ENCODE assay signal across 25 mouse cellular contexts in genomic region chr16:5853055-5853454, GRCm38 (mm10). TPM values are rescaled to one million over a fixed set of nuclear protein-coding genes. Genes with fewer than 3 reads are reported as not detected.
DNase-seq lines count a peak whose midpoint lies in the region; ATAC-seq and TF ChIP-seq lines count a peak whose summit lies in the region.
"Had no signal": no experiment of that assay in that cellular context is flagged by ENCODE, and none has a peak within 500 bp of the region (broad histone marks: within the 10 kb centered on the region; RNA-seq: fewer than 3 reads in every experiment).

No protein-coding gene starts in this region.

- no peaks in the 10 kb centered on the region for H3K79me2 ChIP-seq in heart, adult 2 months (replicated peaks; ENCODE audit: control insufficient read depth, insufficient read depth, low read length)

- intact Hi-C loops in heart, adult 2 months (cut with DNase I): no loop called here

- no peak overlapping the region for H3K4me2 ChIP-seq in hindbrain, embryonic 13.5 days
- H3K4me2 ChIP-seq in midbrain, embryonic 14.5 days (ENCODE audit: low read length): no peak overlapping the region
- no peak overlapping the region for H3K4me2 ChIP-seq in midbrain, embryonic 15.5 days
- no peak overlapping the region for H3K4me2 ChIP-seq in forebrain, postnatal 0 days (ENCODE audit: low read depth)

- no peaks in the 10 kb centered on the region for H3K9me3 ChIP-seq in hindbrain, embryonic 10.5 days
- no peaks in the 10 kb centered on the region for H3K9me3 ChIP-seq in hindbrain, embryonic 13.5 days
- H3K9me3 ChIP-seq in midbrain, embryonic 14.5 days (ENCODE audit: control insufficient read depth, low read length): no peaks in the 10 kb centered on the region
- H3K9me3 ChIP-seq in midbrain, embryonic 15.5 days: no peaks in the 10 kb centered on the region
- H3K9me3 ChIP-seq in forebrain, embryonic 10.5 days: peaks cover 6% of the 10 kb centered on the region; the same call in 1 of the 2 replicates
- no peaks in the 10 kb centered on the region for H3K9me3 ChIP-seq in forebrain, postnatal 0 days (ENCODE audit: low read length)

- TF ChIP-seq CTCF in forebrain, postnatal 0 days (IDR thresholded peaks at IDR 0.05; ENCODE audit: low read depth): no peak
- no peak for TF ChIP-seq CTCF in heart, adult 2 months (IDR thresholded peaks at IDR 0.05)

- H3K27me3 ChIP-seq in hindbrain, embryonic 10.5 days (ENCODE audit: insufficient read depth, poor library complexity, severe bottlenecking): no peaks in the 10 kb centered on the region
- H3K27me3 ChIP-seq in hindbrain, embryonic 13.5 days: no peaks in the 10 kb centered on the region
- H3K27me3 ChIP-seq in midbrain, embryonic 14.5 days (ENCODE audit: control insufficient read depth, insufficient read depth, low read length): no peaks in the 10 kb centered on the region
- no peaks in the 10 kb centered on the region for H3K27me3 ChIP-seq in midbrain, embryonic 15.5 days (replicated peaks)
- H3K27me3 ChIP-seq in forebrain, embryonic 10.5 days (ENCODE audit: poor library complexity, severe bottlenecking): no peaks in the 10 kb centered on the region
- H3K27me3 ChIP-seq in forebrain, postnatal 0 days (ENCODE audit: insufficient read depth, low read length): no peaks in the 10 kb centered on the region
- H3K27me3 ChIP-seq in heart, adult 2 months (ENCODE audit: control insufficient read depth, insufficient read depth, low read length): no peaks in the 10 kb centered on the region

- ATAC-seq in hindbrain, embryonic 13.5 days (ENCODE audit: low FRiP score): no peak
- no peak for ATAC-seq in midbrain, embryonic 14.5 days (ENCODE audit: low FRiP score, low TSS enrichment)
- ATAC-seq in midbrain, embryonic 15.5 days (replicated peaks): no peak
- ATAC-seq in forebrain, postnatal 0 days: peak; percentile 84; the same call in 1 of the 2 replicates
- ATAC-seq: inflammation-experienced regulatory T-cells, adult 6 months; lung, postnatal 0 days had no signal

- no peak overlapping the region for H3K27ac ChIP-seq in hindbrain, embryonic 10.5 days
- no peak overlapping the region for H3K27ac ChIP-seq in hindbrain, embryonic 13.5 days
- H3K27ac ChIP-seq in midbrain, embryonic 14.5 days (replicated peaks; ENCODE audit: low read depth, low read length): no peak overlapping the region
- no peak overlapping the region for H3K27ac ChIP-seq in midbrain, embryonic 15.5 days
- no peak overlapping the region for H3K27ac ChIP-seq in forebrain, embryonic 10.5 days
- no peak overlapping the region for H3K27ac ChIP-seq in forebrain, postnatal 0 days (ENCODE audit: low read depth, low read length)
- H3K27ac ChIP-seq in heart, adult 2 months: no peak overlapping the region
- H3K27ac ChIP-seq: gastrocnemius, adult 2 months; layer of hippocampus, adult 2 months had no signal

- no peak overlapping the region for H3K4me3 ChIP-seq in hindbrain, embryonic 10.5 days
- no peak overlapping the region for H3K4me3 ChIP-seq in hindbrain, embryonic 13.5 days
- H3K4me3 ChIP-seq in midbrain, embryonic 14.5 days (replicated peaks; ENCODE audit: low read depth, low read length): no peak overlapping the region
- H3K4me3 ChIP-seq in midbrain, embryonic 15.5 days: no peak overlapping the region
- no peak overlapping the region for H3K4me3 ChIP-seq in forebrain, embryonic 10.5 days
- H3K4me3 ChIP-seq in forebrain, postnatal 0 days (ENCODE audit: low read depth, low read length): no peak overlapping the region
- H3K4me3 ChIP-seq in heart, adult 2 months: no peak overlapping the region
- H3K4me3 ChIP-seq: gastrocnemius, adult 2 months; layer of hippocampus, adult 2 months had no signal

- TF ChIP-seq POLR2A in heart, adult 2 months (IDR thresholded peaks at IDR 0.05; ENCODE audit: insufficient read depth, low read depth, low read length): no peak

- H3K36me3 ChIP-seq in hindbrain, embryonic 10.5 days: no peaks in the 10 kb centered on the region
- no peaks in the 10 kb centered on the region for H3K36me3 ChIP-seq in hindbrain, embryonic 13.5 days
- H3K36me3 ChIP-seq in midbrain, embryonic 14.5 days (ENCODE audit: control insufficient read depth, insufficient read depth, low read length): no peaks in the 10 kb centered on the region
- H3K36me3 ChIP-seq in midbrain, embryonic 15.5 days (replicated peaks): no peaks in the 10 kb centered on the region
- H3K36me3 ChIP-seq in forebrain, embryonic 10.5 days (replicated peaks): no peaks in the 10 kb centered on the region
- no peaks in the 10 kb centered on the region for H3K36me3 ChIP-seq in forebrain, postnatal 0 days (ENCODE audit: insufficient read depth)
- H3K36me3 ChIP-seq in heart, adult 2 months (ENCODE audit: control insufficient read depth, insufficient read depth, low read length): no peaks in the 10 kb centered on the region

- H3K4me1 ChIP-seq in hindbrain, embryonic 10.5 days (replicated peaks): peaks cover 17% of the 10 kb centered on the region
- H3K4me1 ChIP-seq in hindbrain, embryonic 13.5 days (replicated peaks): peaks cover 10% of the 10 kb centered on the region; the same call in 1 of the 2 replicates
- 0 out of 2 replicates have a peak, but pooled peaks cover 3% of the 10 kb centered on the region for H3K4me1 ChIP-seq in midbrain, embryonic 14.5 days (ENCODE audit: control insufficient read depth, insufficient read depth, low read length)
- H3K4me1 ChIP-seq in midbrain, embryonic 15.5 days: peaks cover 6% of the 10 kb centered on the region
- H3K4me1 ChIP-seq in forebrain, embryonic 10.5 days: peaks cover 29% of the 10 kb centered on the region
- peaks cover 1% of the 10 kb centered on the region for H3K4me1 ChIP-seq in forebrain, postnatal 0 days (ENCODE audit: insufficient read depth)
- H3K4me1 ChIP-seq in heart, adult 2 months (ENCODE audit: control insufficient read depth, insufficient read depth, low read length): no peaks in the 10 kb centered on the region

- DNase-seq in hindbrain, embryonic 10.5 days (ENCODE audit: low spot score): peak; percentile 4
- DNase-seq in midbrain, embryonic 14.5 days: peak; percentile 11
- peak; percentile 23 for DNase-seq in forebrain, embryonic 10.5 days (ENCODE audit: extremely low spot score, low spot score)
- DNase-seq in forebrain, postnatal 0 days: no peak
- no peak for DNase-seq in heart, adult 2 months
- DNase-seq: adrenal gland, postnatal 25 days; cerebellum, adult 8-10 months; gastrocnemius, adult 2 months; heart, postnatal 36 days; kidney, adult 2 months; kidney, postnatal 10 days; liver; right cerebral cortex, postnatal 14 days; spleen, adult 18-20 months; thymus, postnatal 4 days had no signal

- 36% methylated on average over 2 of the region's 2 CpGs for WGBS in hindbrain, embryonic 10.5 days
- 36% methylated on average over 2 of the region's 2 CpGs for WGBS in hindbrain, embryonic 13.5 days
- 20% methylated on average over 2 of the region's 2 CpGs for WGBS in midbrain, embryonic 14.5 days
- 21% methylated on average over 2 of the region's 2 CpGs for WGBS in midbrain, embryonic 15.5 days
- 27% methylated on average over 2 of the region's 2 CpGs for WGBS in forebrain, embryonic 10.5 days
- WGBS in forebrain, postnatal 0 days: 17% methylated on average over 2 of the region's 2 CpGs
- WGBS in heart, adult 2 months: 89% methylated on average over 2 of the region's 2 CpGs

- no peak for TF ChIP-seq EP300 in heart, adult 2 months (IDR thresholded peaks at IDR 0.05; ENCODE audit: insufficient read depth, low read depth, low read length)

- no peak overlapping the region for H3K9ac ChIP-seq in hindbrain, embryonic 13.5 days
- no peak overlapping the region for H3K9ac ChIP-seq in midbrain, embryonic 14.5 days (replicated peaks; ENCODE audit: low read length)
- no peak overlapping the region for H3K9ac ChIP-seq in midbrain, embryonic 15.5 days
- H3K9ac ChIP-seq in forebrain, postnatal 0 days: no peak overlapping the region
- no peak overlapping the region for H3K9ac ChIP-seq in heart, adult 2 months (ENCODE audit: low read depth, low read length)

RNA-seq across cellular contexts. Expression of gene Rbfox1, which starts 32.1 kb away (rescaled TPM):
- polyA plus RNA-seq in hindbrain, embryonic 10.5 days (2016; fragmentation: Nextera tagmentation; extraction: Ambion mirVana): 4.9 and 14.6 TPM in 2 replicates
- 148 and 188 TPM in 2 replicates for polyA plus RNA-seq in hindbrain, embryonic 13.5 days (2015; fragmentation: Nextera tagmentation; extraction: Ambion mirVana)
- polyA plus RNA-seq in midbrain, embryonic 14.5 days (2014; fragmentation: Nextera tagmentation; extraction: Ambion mirVana): 125 and 142 TPM in 2 replicates
- polyA plus RNA-seq in midbrain, embryonic 15.5 days (2015; fragmentation: Nextera tagmentation; extraction: Ambion mirVana): 223 and 238 TPM in 2 replicates
- polyA plus RNA-seq in forebrain, embryonic 10.5 days (2016; fragmentation: Nextera tagmentation; extraction: Ambion mirVana): 0.71 and 0.81 TPM in 2 replicates
- total RNA-seq in forebrain, postnatal 0 days (2014; rRNA removed): 124 and 129 TPM in 2 replicates
- polyA plus RNA-seq in forebrain, postnatal 0 days (2015; fragmentation: Nextera tagmentation; extraction: Ambion mirVana): 213 and 214 TPM in 2 replicates
- total RNA-seq in heart, adult 2 months (2021): 10 to 100 TPM; 52.9 to 58.1 TPM
- 30.7 and 31.6 TPM in 2 replicates for polyA plus RNA-seq in heart, adult 2 months (2012; rRNA removed)
- total RNA-seq: CH12.LX; common myeloid progenitor, adult 5-6 weeks; granulocyte monocyte progenitor cell, adult 5-6 weeks; MEL; monocyte, adult 5-6 weeks had no signal
- polyA plus RNA-seq: inflammation-experienced regulatory T-cells, adult 6 months had no signal

Comparison
In these comparisons a context has a peak if more than half of its experiments do, and no peak if none do; other contexts are left out.
1. DNase-seq: peak in hindbrain, embryonic 10.5 days (single experiment), midbrain, embryonic 14.5 days (single experiment) and forebrain, embryonic 10.5 days (single experiment); none in forebrain, postnatal 0 days (single experiment) and heart, adult 2 months (0 of 2).